Mouse (Mus musculus): ENCODE results near the gene Zfhx3.

DNA sequence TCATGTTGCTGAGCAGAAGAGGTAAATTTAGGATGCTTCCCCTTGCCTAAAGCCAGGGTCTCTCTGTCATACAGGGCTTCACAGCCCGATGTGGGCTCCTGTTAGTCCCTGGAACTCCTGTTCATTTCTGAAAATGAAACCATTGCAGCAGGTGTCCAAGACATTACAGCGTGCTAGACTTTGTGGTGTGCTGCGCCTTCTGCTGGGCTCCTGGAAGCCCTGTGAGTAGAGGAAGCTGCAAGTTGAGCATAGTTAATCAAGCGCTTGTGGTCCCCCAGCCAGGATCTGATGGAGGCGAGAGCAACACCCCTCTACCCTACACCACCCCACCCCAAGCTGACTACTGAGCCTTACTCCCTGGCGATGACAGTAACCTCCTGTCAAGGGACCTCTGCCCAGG, 980.7 kb downstream of the Zfhx3 start:
- TF ChIP-seq POLR2A (IDR thresholded peaks at IDR 0.05; ENCODE audit: low read depth, low read length) (no peak), CTCF (conservative IDR thresholded peaks at IDR 0.05; ENCODE audit: insufficient read depth, insufficient read length, low read depth, low read length) (no peak)

Data from kidney, adult 2 months (tissue).